Mouse (Mus musculus) spleen, adult 2 months (tissue): ENCODE data around the gene Rpl23a. TPM values are rescaled to one million over a fixed set of nuclear protein-coding genes. Genes with fewer than 3 reads are reported as not detected.

ENCODE experiments used
- DNase-seq, 2 experiments: peaks; one replicate each; pipeline versions ENCODE4 v3.0.0 to v3.0.0-alpha.2; 2012 to 2021; ENCODE audit warnings: low spot score in 2 of 2, low read depth in 1 of 2
- H3K27ac ChIP-seq: fragments of 200-500 bp; 2 replicates; pipeline ENCODE4 v1.5.1; 2012; ENCODE audit warnings: low read length, inconsistent platforms; ENCODE audit not compliant: insufficient read depth
- H3K27me3 ChIP-seq: fragments of 200-500 bp; 2 replicates; pipeline ENCODE4 v1.6.1; 2012; ENCODE audit warnings: mild to moderate bottlenecking, moderate library complexity, low read length, inconsistent platforms; ENCODE audit not compliant: control insufficient read depth, insufficient read depth
- H3K36me3 ChIP-seq: fragments of 200-500 bp; 2 replicates; pipeline ENCODE4 v1.6.1; 2012; ENCODE audit warnings: mild to moderate bottlenecking, low read length, inconsistent platforms; ENCODE audit not compliant: control insufficient read depth, insufficient read depth
- H3K4me1 ChIP-seq: fragments of 200-500 bp; 2 replicates; pipeline ENCODE4 v1.6.1; 2011; ENCODE audit warnings: inconsistent platforms; ENCODE audit not compliant: control insufficient read depth, insufficient read depth, insufficient read length
- H3K4me3 ChIP-seq: fragments of 200-500 bp; 2 replicates; pipeline ENCODE4 v1.5.1; 2011; ENCODE audit warnings: mild to moderate bottlenecking, inconsistent platforms; ENCODE audit not compliant: insufficient read depth, insufficient read length; ENCODE audit errors: extremely low read depth
- CTCF ChIP-seq: fragments of 200-500 bp; IDR thresholded peaks from 2 replicates; pipeline ENCODE4 v1.5.1; 2011; ENCODE audit warnings: mild to moderate bottlenecking, inconsistent platforms; ENCODE audit not compliant: insufficient read depth, insufficient read length, insufficient replicate concordance; ENCODE audit errors: extremely low read depth
- POLR2A ChIP-seq: fragments of 200-500 bp; IDR thresholded peaks from 2 replicates; pipeline ENCODE4 v1.6.1; 2011; ENCODE audit warnings: low read depth, low read length, inconsistent platforms
- WGBS: fragments of 180-500 bp; shearing (Covaris S2); methylation state at CpG from one replicate; pipeline ENCODE4 v1.1.7; 2018; 5-methylcytosine and 5-hydroxymethylcytosine counted together
- polyA plus RNA-seq: library from polyadenylated mRNA; depleted of rRNA; stranded (reverse); fragments of >200 nt; gene quantifications from 2 replicates; pipeline ENCODE4 v1.2.3, GENCODE M21; 2012

Gene Rpl23a
- polyA plus RNA-seq, 1 experiment = 169 TPM

GRCm38 (mm10) chr11:78166640-78167039, 16.7 kb downstream of the Rpl23a start:
- no peak overlapping the region for H3K27ac ChIP-seq
- H3K27me3 ChIP-seq = no peaks in the 10 kb centered on the region
- WGBS = 92% methylated on average over 6 of the region's 6 CpGs
- H3K4me1 ChIP-seq = peaks cover 24% of the 10 kb centered on the region
- H3K4me3 ChIP-seq = no peak overlapping the region
- no peak for DNase-seq
- no peaks in the 10 kb centered on the region for H3K36me3 ChIP-seq
- TF ChIP-seq POLR2A (no peak), CTCF (no peak)

- Histone ChIP-seq H3K4me1 (peaks cover 24% of the 10 kb centered on the region), H3K27ac (no peak overlapping the region)
- no peak for TF ChIP-seq POLR2A
These were observed 17.2 kb downstream of the Rpl23a start for GRCm38 (mm10) chr11:78166161-78166560.

GRCm38 (mm10) chr11:78165761-78166109, 17.6 kb downstream of the Rpl23a start:
- Histone ChIP-seq H3K36me3 (peaks cover 5% of the 10 kb centered on the region; the same call in 1 of the 2 replicates), H3K27ac (peak overlapping the region; percentile 75), H3K27me3 (no peaks in the 10 kb centered on the region), H3K4me1 (peaks cover 24% of the 10 kb centered on the region), H3K4me3 (peak overlapping the region; percentile 70)
- no peak for DNase-seq
- TF ChIP-seq POLR2A = no peak
- no peak for TF ChIP-seq CTCF
- 5% methylated on average over 16 of the region's 16 CpGs for WGBS

More at GRCm38 (mm10) chr11:78166161-78166560, 17.2 kb downstream of the Rpl23a start:
- Histone ChIP-seq H3K27me3 (no peaks in the 10 kb centered on the region), H3K4me3 (no peak overlapping the region), H3K36me3 (0 out of 2 replicates have a peak, but pooled peaks cover 3% of the 10 kb centered on the region)
- WGBS = 77% methylated on average over 4 of the region's 4 CpGs
- DNase-seq = no peak

- no peak; the same call in none of the 2 replicates for TF ChIP-seq POLR2A
- no peak for TF ChIP-seq CTCF
- Histone ChIP-seq H3K4me3 (peak within 1 kb of the TSS; percentile 89), H3K4me1 (peaks cover 20% of the 10 kb centered on the region; the same call in 1 of the 2 replicates), H3K27ac (peak within 1 kb of the TSS; percentile 80), H3K27me3 (no peaks in the 10 kb centered on the region), H3K36me3 (peaks cover 7% of the 10 kb centered on the region; the same call in 1 of the 2 replicates)
- under 1% methylated on average over 67 of the region's 78 CpGs for WGBS
- peak; percentile 63 to 83 for DNase-seq
These were observed 18.2 kb downstream of the Rpl23a start, which contains the start of gene Traf4 for GRCm38 (mm10) chr11:78164924-78165760. Gene Traf4 (minus strand): TSS chr11:78165589.

- DNase-seq = no peak
- 1% methylated on average over 14 of the region's 14 CpGs for WGBS
- peaks cover 20% of the 10 kb centered on the region; the same call in 1 of the 2 replicates for H3K4me1 ChIP-seq
- peak overlapping the region; percentile 89 for H3K4me3 ChIP-seq
- H3K36me3 ChIP-seq = peaks cover 10% of the 10 kb centered on the region
- H3K27me3 ChIP-seq = no peaks in the 10 kb centered on the region
- TF ChIP-seq CTCF (no peak), POLR2A (no peak)
- H3K27ac ChIP-seq = peak overlapping the region; percentile 80
These were observed 18.8 kb downstream of the Rpl23a start for GRCm38 (mm10) chr11:78164604-78164923.

- 2% methylated on average over 22 of the region's 22 CpGs for WGBS
- TF ChIP-seq POLR2A = no peak
- peak overlapping the region; percentile 80 for H3K27ac ChIP-seq
- no peaks in the 10 kb centered on the region for H3K27me3 ChIP-seq
- peaks cover 11% of the 10 kb centered on the region for H3K36me3 ChIP-seq
- peaks cover 20% of the 10 kb centered on the region; the same call in 1 of the 2 replicates for H3K4me1 ChIP-seq
- H3K4me3 ChIP-seq = peak overlapping the region; percentile 89
- DNase-seq = peak in 1 of 2 experiments; percentile 49
These were observed 19.4 kb downstream of the Rpl23a start for GRCm38 (mm10) chr11:78163681-78164603.
